Mouse (Mus musculus) lung, postnatal 25 days (tissue): Measurements from ENCODE around the gene Aff2.

Source experiments
- DNase-seq: peaks from one replicate; pipeline ENCODE4 v3.0.0; 2022; ENCODE audit warnings: low spot score

Gene Aff2

GRCm38 (mm10) chrX:69360238-69361054 is at the start of gene Aff2:
Gene Aff2, plus strand, starts transcription at chrX:69360294.
- DNase-seq = no peak

- DNase-seq = no peak
Observed at GRCm38 (mm10) chrX:69337296-69337695, 22.8 kb upstream of the Aff2 start.

GRCm38 (mm10) chrX:69355621-69356020 is 4.5 kb upstream of the Aff2 start:
- no peak for DNase-seq

GRCm38 (mm10) chrX:69359360-69359759 is 734 bp upstream of the Aff2 start:
- no peak for DNase-seq

GRCm38 (mm10) chrX:69359885-69360237 is 233 bp upstream of the Aff2 start:
- no peak for DNase-seq

GRCm38 (mm10) chrX:69361055-69361558 is 1.0 kb downstream of the Aff2 start:
- no peak for DNase-seq

- no peak for DNase-seq
Observed at GRCm38 (mm10) chrX:69364198-69364597, 4.1 kb downstream of the Aff2 start.

- no peak for DNase-seq
Observed at GRCm38 (mm10) chrX:69373341-69373740, 13.2 kb downstream of the Aff2 start.

GRCm38 (mm10) chrX:69389738-69390137 is 29.6 kb downstream of the Aff2 start:
- DNase-seq = no peak

GRCm38 (mm10) chrX:69415043-69415442 is 54.9 kb downstream of the Aff2 start:
- DNase-seq = no peak

- no peak for DNase-seq
Observed at GRCm38 (mm10) chrX:69438422-69438821, 78.3 kb downstream of the Aff2 start.

GRCm38 (mm10) chrX:69441937-69442336 is 81.8 kb downstream of the Aff2 start:
- DNase-seq = no peak

- no peak for DNase-seq
Observed at GRCm38 (mm10) chrX:69460896-69461295, 100.8 kb downstream of the Aff2 start.

GRCm38 (mm10) chrX:69502061-69502460 is 142.0 kb downstream of the Aff2 start:
- no peak for DNase-seq

GRCm38 (mm10) chrX:69518040-69518575 is 158.0 kb downstream of the Aff2 start:
- no peak for DNase-seq

GRCm38 (mm10) chrX:69540811-69541210 is 180.7 kb downstream of the Aff2 start:
- DNase-seq = no peak

GRCm38 (mm10) chrX:69579903-69580459 is 219.9 kb downstream of the Aff2 start:
- no peak for DNase-seq

- no peak for DNase-seq
Observed at GRCm38 (mm10) chrX:69608793-69609192, 248.7 kb downstream of the Aff2 start.

GRCm38 (mm10) chrX:69663038-69663437 is 302.9 kb downstream of the Aff2 start:
- no peak for DNase-seq

- DNase-seq = no peak
Observed at GRCm38 (mm10) chrX:69666145-69666677, 306.1 kb downstream of the Aff2 start.

- no peak for DNase-seq
Observed at GRCm38 (mm10) chrX:69675691-69676090, 315.6 kb downstream of the Aff2 start.

GRCm38 (mm10) chrX:69698840-69699239 is 338.7 kb downstream of the Aff2 start:
- DNase-seq = no peak

GRCm38 (mm10) chrX:69738972-69739371 is 378.9 kb downstream of the Aff2 start:
- DNase-seq = no peak
